Mouse (Mus musculus) embryonic facial prominence, embryonic 12.5 days (tissue): ENCODE measurements around the gene Crcp. TPM values are rescaled to one million over a fixed set of nuclear protein-coding genes. Genes with fewer than 3 reads are reported as not detected.

ENCODE experiments used
- polyA plus RNA-seq: library from polyadenylated mRNA; unstranded; fragments of >200 nt; fragmentation: Nextera tagmentation; extraction: Ambion mirVana; gene quantifications from 2 replicates; pipeline ENCODE4 v1.2.1, GENCODE M21; 2016

Crcp gene
- polyA plus RNA-seq, 1 experiment from 2014 or later: 42.0 TPM

Other genes starting within 250 kb of the Crcp start
- gene Psph, start 241.8 kb upstream of the Crcp start, polyA plus RNA-seq: 30.0 and 31.7 TPM in 2 replicates
- 84.3 and 88.4 TPM in 2 replicates for gene Sumf2, start 182.3 kb upstream of the Crcp start, polyA plus RNA-seq
- gene Chchd2, start 141.8 kb upstream of the Crcp start, polyA plus RNA-seq: 862 and 908 TPM in 2 replicates
- gene Zbed5, start 133.6 kb upstream of the Crcp start, polyA plus RNA-seq: 11.5 and 12.3 TPM in 2 replicates
- gene Phkg1, start 130.7 kb upstream of the Crcp start, polyA plus RNA-seq: 0.14 and 0.24 TPM in 2 replicates
- gene Nupr1l, start 120.8 kb upstream of the Crcp start, polyA plus RNA-seq: 4.2 and 4.5 TPM in 2 replicates
- 35.1 and 35.8 TPM in 2 replicates for gene Vkorc1l1, start 87.3 kb upstream of the Crcp start, polyA plus RNA-seq
- 35.4 and 35.9 TPM in 2 replicates for gene Gusb, start 26.2 kb upstream of the Crcp start, polyA plus RNA-seq
- 24.0 and 26.7 TPM in 2 replicates for gene Asl, start within 50 bp of the Crcp start, polyA plus RNA-seq
- gene Tpst1, start 44.0 kb downstream of the Crcp start, polyA plus RNA-seq: 77.2 and 83.6 TPM in 2 replicates
- 7.3 and 8.7 TPM in 2 replicates for gene Kctd7, start 115.6 kb downstream of the Crcp start, polyA plus RNA-seq
- gene Rabgef1, start 142.5 kb downstream of the Crcp start, polyA plus RNA-seq: 26.3 and 30.3 TPM in 2 replicates
- 37.6 and 38.2 TPM in 2 replicates for gene Tmem248, start 187.8 kb downstream of the Crcp start, polyA plus RNA-seq
- 67.2 and 67.7 TPM in 2 replicates for gene Sbds, start 226.2 kb downstream of the Crcp start, polyA plus RNA-seq
- gene Tyw1, start 226.3 kb downstream of the Crcp start, polyA plus RNA-seq: 29.8 and 30.4 TPM in 2 replicates